Mouse (Mus musculus) liver, embryonic 11.5 days (tissue): ENCODE measurements around the gene Gm29427. TPM values are rescaled to one million over a fixed set of nuclear protein-coding genes. Genes with fewer than 3 reads are reported as not detected.
"Not testable (repeated sequence)": the region's sequence is repeated elsewhere in the genome, so short reads cannot be mapped to it uniquely, and the experiment has no call there.

ENCODE experiments used
- ATAC-seq: fragments of 200-750 bp; cut with Nextera tagmentation; replicated peaks from 2 replicates; pipeline ENCODE4 v1.8.0; 2017; ENCODE audit warnings: moderate number of reproducible peaks, mild to moderate bottlenecking, moderate TSS enrichment, moderate library complexity; ENCODE audit not compliant: low FRiP score
- DNase-seq: peaks from one replicate; pipeline ENCODE4 v3.0.0-alpha.2; 2017; ENCODE audit warnings: low spot score
- H3K27ac ChIP-seq: fragments of 300-500 bp; sonication (generic); 2 replicates; pipeline ENCODE4 v1.5.1; 2014; ENCODE audit warnings: mild to moderate bottlenecking, low read depth, low read length, control low read depth
- H3K27me3 ChIP-seq: fragments of 300-500 bp; sonication (generic); replicated peaks from 2 replicates; pipeline ENCODE4 v1.6.1; 2014; ENCODE audit warnings: low read length, mixed read lengths; ENCODE audit not compliant: control insufficient read depth, insufficient read depth
- H3K36me3 ChIP-seq: fragments of 300-500 bp; sonication (generic); 2 replicates; pipeline ENCODE4 v1.6.1; 2014; ENCODE audit warnings: mild to moderate bottlenecking, low read length, moderate library complexity, mixed read lengths; ENCODE audit not compliant: control insufficient read depth, insufficient read depth
- H3K4me1 ChIP-seq: fragments of 300-500 bp; sonication (generic); replicated peaks from 2 replicates; pipeline ENCODE4 v1.6.1; 2014; ENCODE audit warnings: low read length, mixed read lengths; ENCODE audit not compliant: control insufficient read depth, insufficient read depth
- H3K4me2 ChIP-seq: fragments of 300-500 bp; sonication (generic); 2 replicates; pipeline ENCODE4 v1.6.1; 2014; ENCODE audit warnings: mild to moderate bottlenecking, control low read depth, moderate library complexity
- H3K4me3 ChIP-seq: fragments of 300-500 bp; sonication (generic); 2 replicates; pipeline ENCODE4 v1.5.1; 2014; ENCODE audit warnings: low read depth, low read length, control low read depth
- H3K9ac ChIP-seq: fragments of 300-500 bp; sonication (generic); 2 replicates; pipeline ENCODE4 v1.6.1; 2014; ENCODE audit warnings: low read depth, low read length, control low read depth
- H3K9me3 ChIP-seq: fragments of 300-500 bp; sonication (generic); 2 replicates; pipeline ENCODE4 v1.6.1; 2016; ENCODE audit warnings: low read length, inconsistent platforms, mixed read lengths; ENCODE audit not compliant: control insufficient read depth
- WGBS: fragments of 180-500 bp; shearing (Covaris S2); extraction: QIAGEN DNeasy Blood & Tissue Kit; methylation state at CpG from one replicate; pipeline ENCODE4 v1.1.7; 2014; 5-methylcytosine and 5-hydroxymethylcytosine counted together
- polyA plus RNA-seq: library from polyadenylated mRNA; unstranded; fragments of >200 nt; fragmentation: Nextera tagmentation; extraction: Ambion mirVana; gene quantifications from 2 replicates; pipeline ENCODE4 v1.2.1, GENCODE M21; 2014

Gm29427 gene
- polyA plus RNA-seq, 1 experiment from 2014 or later: not detected

- ATAC-seq: no peak
- 71% methylated on average over 3 of the region's 3 CpGs for WGBS
- no peak within 1 kb of the TSS for H3K9ac ChIP-seq
- H3K27me3 ChIP-seq: no peaks in the 10 kb centered on the region
- DNase-seq: no peak
- H3K4me1 ChIP-seq: no peaks in the 10 kb centered on the region
- no peak within 1 kb of the TSS for H3K27ac ChIP-seq
- no peaks in the 10 kb centered on the region for H3K9me3 ChIP-seq
- no peak within 1 kb of the TSS for H3K4me3 ChIP-seq
- H3K4me2 ChIP-seq: no peak within 1 kb of the TSS
- no peaks in the 10 kb centered on the region for H3K36me3 ChIP-seq
Observed at GRCm38 (mm10) chr1:130661454-130661853, 54.1 kb downstream of the Gm29427 start, which contains the start of gene C4bp. Gene C4bp (minus strand): TSS chr1:130661632.

GRCm38 (mm10) chr1:130659641-130660040 is 56.0 kb downstream of the Gm29427 start:
- ATAC-seq, H3K9ac ChIP-seq, H3K4me1 ChIP-seq, H3K27ac ChIP-seq, H3K36me3 ChIP-seq, H3K9me3 ChIP-seq, H3K4me2 ChIP-seq, DNase-seq, H3K4me3 ChIP-seq, H3K27me3 ChIP-seq: not testable (repeated sequence)
- 43% methylated on average over 5 of the region's 5 CpGs for WGBS

GRCm38 (mm10) chr1:130644103-130644502 is 71.5 kb downstream of the Gm29427 start:
- ATAC-seq: no peak
- WGBS: 61% methylated on average over 4 of the region's 4 CpGs
- H3K9ac ChIP-seq: no peak overlapping the region

GRCm38 (mm10) chr1:130640967-130641366 is 74.6 kb downstream of the Gm29427 start:
- no peaks in the 10 kb centered on the region for H3K4me1 ChIP-seq
- H3K27me3 ChIP-seq: no peaks in the 10 kb centered on the region
- H3K36me3 ChIP-seq: no peaks in the 10 kb centered on the region
- no peak overlapping the region for H3K9ac ChIP-seq
- no peak overlapping the region for H3K4me2 ChIP-seq
- H3K27ac ChIP-seq: no peak overlapping the region
- no peaks in the 10 kb centered on the region for H3K9me3 ChIP-seq
- DNase-seq: no peak
- no peak for ATAC-seq
- H3K4me3 ChIP-seq: no peak overlapping the region

More at GRCm38 (mm10) chr1:130644103-130644502, 71.5 kb downstream of the Gm29427 start:
- Histone ChIP-seq H3K9me3 (no peaks in the 10 kb centered on the region), H3K4me3 (no peak overlapping the region), H3K27ac (no peak overlapping the region), H3K4me2 (no peak overlapping the region), H3K36me3 (no peaks in the 10 kb centered on the region), H3K4me1 (no peaks in the 10 kb centered on the region), H3K27me3 (no peaks in the 10 kb centered on the region)
- DNase-seq: no peak

- no peak overlapping the region for H3K9ac ChIP-seq
- no peaks in the 10 kb centered on the region for H3K4me1 ChIP-seq
- no peak overlapping the region for H3K27ac ChIP-seq
- H3K4me3 ChIP-seq: no peak overlapping the region
- 0 out of 2 replicates have a peak overlapping the region, but pooled peaks have one; percentile 31 for H3K4me2 ChIP-seq
- no peaks in the 10 kb centered on the region for H3K36me3 ChIP-seq
- DNase-seq: peak; percentile 68
- peak; percentile 39; the same call in 1 of the 2 replicates for ATAC-seq
- WGBS: 20% methylated on average over 16 of the region's 16 CpGs
- H3K9me3 ChIP-seq: no peaks in the 10 kb centered on the region
- H3K27me3 ChIP-seq: no peaks in the 10 kb centered on the region
Observed at GRCm38 (mm10) chr1:130633761-130634410, 81.7 kb downstream of the Gm29427 start.

GRCm38 (mm10) chr1:130633316-130633715 is 82.3 kb downstream of the Gm29427 start:
- Histone ChIP-seq H3K9me3 (no peaks in the 10 kb centered on the region), H3K4me3 (no peak overlapping the region), H3K4me2 (no peak overlapping the region), H3K4me1 (no peaks in the 10 kb centered on the region), H3K27ac (no peak overlapping the region), H3K27me3 (no peaks in the 10 kb centered on the region), H3K9ac (no peak overlapping the region), H3K36me3 (no peaks in the 10 kb centered on the region)
- no peak for DNase-seq
- ATAC-seq: no peak
- 82% methylated on average over 8 of the region's 8 CpGs for WGBS

- 82% methylated on average over 2 of the region's 2 CpGs for WGBS
- no peak for DNase-seq
Observed at GRCm38 (mm10) chr1:130629521-130629920, 86.1 kb downstream of the Gm29427 start, which contains the start of gene Zp3r. Gene Zp3r (minus strand): TSS chr1:130629621.

More at GRCm38 (mm10) chr1:130629521-130629920, 86.1 kb downstream of the Gm29427 start, which contains the start of gene Zp3r:
- Histone ChIP-seq H3K4me3 (no peak within 1 kb of the TSS), H3K27me3 (no peaks in the 10 kb centered on the region), H3K27ac (no peak within 1 kb of the TSS), H3K4me2 (no peak within 1 kb of the TSS), H3K4me1 (no peaks in the 10 kb centered on the region), H3K9ac (no peak within 1 kb of the TSS), H3K9me3 (no peaks in the 10 kb centered on the region), H3K36me3 (no peaks in the 10 kb centered on the region)
- no peak for ATAC-seq
